Mouse (Mus musculus) heart, embryonic 16.5 days (tissue): Measurements from ENCODE around the gene Ctns. TPM values are rescaled to one million over a fixed set of nuclear protein-coding genes. Genes with fewer than 3 reads are reported as not detected.

Experiments
- ATAC-seq: fragments of 200-750 bp; cut with Nextera tagmentation; replicated peaks from 2 replicates; pipeline ENCODE4 v1.8.0; 2017; ENCODE audit warnings: moderate number of reproducible peaks; ENCODE audit not compliant: insufficient read depth, low FRiP score; ENCODE audit errors: extremely low read depth
- H3K27ac ChIP-seq: fragments of 300-500 bp; sonication (generic); 2 replicates; pipeline ENCODE4 v1.5.1; 2014; ENCODE audit warnings: mild to moderate bottlenecking, low read length, control low read depth, moderate library complexity
- H3K27me3 ChIP-seq: fragments of 300-500 bp; sonication (generic); 2 replicates; pipeline ENCODE4 v1.6.1; 2014; ENCODE audit warnings: low read length, mixed read lengths; ENCODE audit not compliant: control insufficient read depth, insufficient read depth
- H3K36me3 ChIP-seq: fragments of 300-500 bp; sonication (generic); 2 replicates; pipeline ENCODE4 v1.6.1; 2014; ENCODE audit not compliant: control insufficient read depth, insufficient read depth
- H3K4me1 ChIP-seq: fragments of 300-500 bp; sonication (generic); 2 replicates; pipeline ENCODE4 v1.6.1; 2014; ENCODE audit warnings: low read length, mixed read lengths; ENCODE audit not compliant: control insufficient read depth, insufficient read depth
- H3K4me2 ChIP-seq: fragments of 300-500 bp; sonication (generic); 2 replicates; pipeline ENCODE4 v1.6.1; 2014; ENCODE audit warnings: low read depth, mild to moderate bottlenecking, control low read depth, low read length
- H3K4me3 ChIP-seq: fragments of 300-500 bp; sonication (generic); 2 replicates; pipeline ENCODE4 v1.5.1; 2014; ENCODE audit warnings: mild to moderate bottlenecking, control low read depth, low read length
- H3K9ac ChIP-seq: fragments of 300-500 bp; sonication (generic); 2 replicates; pipeline ENCODE4 v1.6.1; 2014; ENCODE audit warnings: low read length, control low read depth
- H3K9me3 ChIP-seq: fragments of 300-500 bp; sonication (generic); replicated peaks from 2 replicates; pipeline ENCODE4 v1.6.1; 2016; ENCODE audit warnings: low read length; ENCODE audit not compliant: control insufficient read depth
- WGBS: fragments of 180-500 bp; shearing (Covaris S2); extraction: QIAGEN DNeasy Blood & Tissue Kit; methylation state at CpG from one replicate; pipeline ENCODE4 v1.1.7; 2014; 5-methylcytosine and 5-hydroxymethylcytosine counted together
- polyA plus RNA-seq: library from polyadenylated mRNA; unstranded; fragments of >200 nt; fragmentation: Nextera tagmentation; extraction: Ambion mirVana; gene quantifications from 2 replicates; pipeline ENCODE4 v1.2.1, GENCODE M21; 2015

Gene Ctns
- polyA plus RNA-seq, 1 experiment from 2014 or later: 15.3 TPM

GRCm38 (mm10) chr11:73225856-73226255 lies 27.0 kb upstream of the Ctns start:
- no peak for ATAC-seq
- H3K9me3 ChIP-seq: no peaks in the 10 kb centered on the region
- H3K4me1 ChIP-seq: no peaks in the 10 kb centered on the region
- no peak overlapping the region for H3K27ac ChIP-seq
- no peak overlapping the region for H3K4me3 ChIP-seq
- no peaks in the 10 kb centered on the region for H3K36me3 ChIP-seq
- no peak overlapping the region for H3K4me2 ChIP-seq
- 85% methylated on average over 6 of the region's 6 CpGs for WGBS
- no peaks in the 10 kb centered on the region for H3K27me3 ChIP-seq
- H3K9ac ChIP-seq: no peak overlapping the region

DNA sequence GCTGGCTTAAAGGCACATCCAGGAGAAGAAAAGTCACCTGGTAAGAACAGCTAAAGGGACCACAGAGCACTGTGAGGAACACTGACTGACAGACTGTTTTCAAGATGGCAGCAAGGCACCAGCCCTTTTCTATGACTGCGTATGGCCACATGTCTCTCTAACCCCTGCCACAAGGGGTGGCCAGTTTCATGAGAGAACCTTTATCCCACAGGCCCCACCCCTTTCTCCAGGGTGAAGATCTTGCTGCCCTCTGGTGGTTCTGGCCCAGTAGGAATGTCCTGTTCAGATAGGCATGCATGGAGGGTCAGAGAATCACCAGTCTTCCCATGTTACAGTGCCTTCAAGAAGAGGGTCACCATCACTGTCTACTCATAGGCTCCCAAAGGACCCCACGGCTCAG lies 25.1 kb upstream of the Ctns start:
- no peaks in the 10 kb centered on the region for H3K4me1 ChIP-seq
- 65% methylated on average over 2 of the region's 2 CpGs for WGBS
- H3K27me3 ChIP-seq: no peaks in the 10 kb centered on the region
- H3K36me3 ChIP-seq: no peaks in the 10 kb centered on the region
- no peak overlapping the region for H3K4me2 ChIP-seq
- no peak overlapping the region for H3K27ac ChIP-seq
- no peaks in the 10 kb centered on the region for H3K9me3 ChIP-seq
- no peak overlapping the region for H3K9ac ChIP-seq
- no peak for ATAC-seq
- no peak overlapping the region for H3K4me3 ChIP-seq

DNA sequence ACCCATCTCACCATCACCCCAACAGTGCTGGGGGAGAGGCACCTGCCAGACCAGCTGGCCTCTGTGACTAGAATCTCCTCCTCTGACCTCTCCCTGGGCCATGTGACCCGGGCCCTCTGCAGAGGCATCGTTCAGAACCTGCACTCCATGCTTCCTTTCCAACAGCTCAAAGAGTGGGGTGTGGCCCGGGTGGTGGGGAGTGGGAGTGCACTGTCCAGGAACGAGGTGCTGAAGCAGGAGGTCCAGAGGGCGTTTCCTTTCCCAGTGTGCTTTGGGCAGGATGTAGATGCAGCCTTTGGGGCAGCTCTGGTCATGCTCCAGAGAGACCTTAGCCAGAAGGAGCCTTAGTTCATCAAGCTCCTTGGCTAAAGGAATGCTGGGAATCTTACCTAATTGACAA lies 24.0 kb upstream of the Ctns start:
- WGBS: 34% methylated on average over 5 of the region's 5 CpGs
- Histone ChIP-seq H3K27me3 (no peaks in the 10 kb centered on the region), H3K27ac (no peak overlapping the region), H3K4me2 (no peak overlapping the region), H3K9me3 (no peaks in the 10 kb centered on the region), H3K4me3 (no peak overlapping the region), H3K4me1 (no peaks in the 10 kb centered on the region), H3K36me3 (no peaks in the 10 kb centered on the region), H3K9ac (no peak overlapping the region)
- no peak for ATAC-seq

DNA sequence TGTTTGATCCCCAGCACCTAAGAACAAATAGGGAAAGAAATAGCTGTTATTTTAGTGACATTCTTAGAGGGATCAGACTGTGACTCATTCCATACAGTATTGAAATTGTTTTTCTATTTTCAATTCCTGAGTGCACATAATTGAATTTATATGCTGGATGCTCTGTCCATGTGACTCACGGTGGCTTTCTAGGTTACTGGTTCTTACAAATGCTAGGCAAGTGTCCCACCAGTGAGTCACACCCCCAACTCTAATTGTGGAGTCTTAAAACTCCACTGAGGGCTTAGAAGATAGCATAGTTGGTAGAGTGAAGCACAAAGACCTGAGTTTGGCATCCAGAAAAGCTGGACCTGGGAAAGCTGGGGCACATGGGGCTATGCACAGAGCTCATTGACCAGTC lies 21.8 kb upstream of the Ctns start:
- no peak overlapping the region for H3K9ac ChIP-seq
- no peak for ATAC-seq
- 88% methylated on average over 1 of the region's 1 CpGs for WGBS
- no peak overlapping the region for H3K27ac ChIP-seq
- H3K4me3 ChIP-seq: no peak overlapping the region
- no peaks in the 10 kb centered on the region for H3K36me3 ChIP-seq
- no peaks in the 10 kb centered on the region for H3K4me1 ChIP-seq
- H3K9me3 ChIP-seq: no peaks in the 10 kb centered on the region
- no peaks in the 10 kb centered on the region for H3K27me3 ChIP-seq
- H3K4me2 ChIP-seq: no peak overlapping the region

- WGBS: 58% methylated on average over 2 of the region's 2 CpGs
- H3K9ac ChIP-seq: no peak overlapping the region
- no peaks in the 10 kb centered on the region for H3K27me3 ChIP-seq
- no peak overlapping the region for H3K4me3 ChIP-seq
- H3K27ac ChIP-seq: no peak overlapping the region
- H3K36me3 ChIP-seq: no peaks in the 10 kb centered on the region
- no peaks in the 10 kb centered on the region for H3K9me3 ChIP-seq
- no peak overlapping the region for H3K4me2 ChIP-seq
- ATAC-seq: no peak
- H3K4me1 ChIP-seq: no peaks in the 10 kb centered on the region
Observed at GRCm38 (mm10) chr11:73219671-73220070, 20.8 kb upstream of the Ctns start.

DNA sequence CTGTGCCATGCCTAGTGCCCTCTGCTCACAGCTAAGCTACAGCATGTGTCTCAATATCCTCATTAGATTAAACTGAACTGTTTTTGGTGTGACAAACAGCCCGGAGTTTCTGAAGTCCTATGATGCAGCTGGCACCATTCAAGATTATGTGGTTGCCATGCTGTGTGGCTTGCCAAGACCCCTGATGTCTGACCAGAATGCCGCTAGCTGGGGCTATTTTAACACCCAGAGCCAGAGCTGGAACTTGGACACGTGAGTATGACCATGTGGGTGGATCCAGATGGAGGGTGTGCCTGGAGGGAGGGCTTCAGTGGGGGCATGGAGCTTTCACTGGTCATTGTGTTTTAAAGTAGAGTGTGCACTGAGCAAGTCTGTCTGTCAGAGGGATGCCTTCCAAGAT lies 15.1 kb upstream of the Ctns start:
- WGBS: 63% methylated on average over 3 of the region's 3 CpGs
- Histone ChIP-seq H3K27me3 (no peaks in the 10 kb centered on the region), H3K27ac (no peak overlapping the region), H3K4me2 (no peak overlapping the region), H3K36me3 (no peaks in the 10 kb centered on the region), H3K9ac (no peak overlapping the region), H3K4me1 (no peaks in the 10 kb centered on the region), H3K4me3 (no peak overlapping the region), H3K9me3 (no peaks in the 10 kb centered on the region)
- ATAC-seq: no peak

DNA sequence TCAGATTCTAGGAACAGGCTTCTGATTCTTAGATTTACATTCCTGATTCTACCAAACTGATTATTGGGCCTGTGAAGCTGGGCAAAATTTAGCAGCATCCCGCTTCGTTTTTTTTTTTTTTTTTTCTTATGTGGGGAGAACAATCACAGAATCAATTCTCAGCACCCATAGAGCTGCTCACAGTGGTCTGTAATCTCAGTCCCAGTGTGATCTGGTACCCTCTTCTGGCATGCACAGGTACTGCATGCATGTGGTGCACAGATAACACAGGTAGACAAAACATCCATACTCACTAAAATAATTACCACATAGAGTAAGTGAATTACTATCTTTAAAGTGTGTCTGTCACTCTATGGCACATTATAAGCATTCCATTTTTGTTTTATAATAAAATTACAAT lies 8.8 kb upstream of the Ctns start:
- Histone ChIP-seq H3K27ac (no peak overlapping the region), H3K4me2 (no peak overlapping the region), H3K4me3 (no peak overlapping the region), H3K27me3 (no peaks in the 10 kb centered on the region), H3K36me3 (no peaks in the 10 kb centered on the region), H3K9me3 (0 out of 2 replicates have a peak, but pooled peaks cover 2% of the 10 kb centered on the region), H3K4me1 (no peaks in the 10 kb centered on the region), H3K9ac (no peak overlapping the region)
- ATAC-seq: no peak
- WGBS: 76% methylated on average over 2 of the region's 2 CpGs

GRCm38 (mm10) chr11:73205194-73205593 lies 6.4 kb upstream of the Ctns start:
- Histone ChIP-seq H3K36me3 (no peaks in the 10 kb centered on the region), H3K4me1 (no peaks in the 10 kb centered on the region), H3K9me3 (0 out of 2 replicates have a peak, but pooled peaks cover 2% of the 10 kb centered on the region), H3K27me3 (no peaks in the 10 kb centered on the region), H3K9ac (no peak overlapping the region), H3K4me3 (no peak overlapping the region), H3K27ac (no peak overlapping the region), H3K4me2 (no peak overlapping the region)
- WGBS: 69% methylated on average over 7 of the region's 7 CpGs
- ATAC-seq: no peak

DNA sequence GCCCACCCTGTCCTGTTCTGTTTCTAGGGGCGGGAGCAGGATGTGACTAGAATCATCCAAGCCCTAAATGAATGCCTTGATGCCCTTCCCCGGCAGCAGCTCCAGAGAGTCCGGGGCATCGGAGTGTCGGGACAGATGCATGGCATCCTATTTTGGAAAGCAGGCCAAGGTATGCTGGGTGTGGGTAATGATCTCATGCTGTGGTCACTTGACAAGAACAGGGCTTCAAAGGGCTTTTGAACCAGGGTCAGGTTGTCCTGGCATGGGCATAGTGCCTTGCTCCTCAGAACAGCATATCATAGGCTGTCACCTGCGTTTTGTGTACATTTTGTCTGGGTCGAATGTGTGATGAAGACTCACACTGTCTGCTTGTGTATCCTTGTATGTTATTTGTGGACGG lies 5.1 kb upstream of the Ctns start:
- ATAC-seq: no peak
- no peak overlapping the region for H3K9ac ChIP-seq
- WGBS: 75% methylated on average over 8 of the region's 8 CpGs
- no peak overlapping the region for H3K4me3 ChIP-seq
- no peak overlapping the region for H3K27ac ChIP-seq
- no peaks in the 10 kb centered on the region for H3K36me3 ChIP-seq
- H3K27me3 ChIP-seq: no peaks in the 10 kb centered on the region
- H3K9me3 ChIP-seq: 0 out of 2 replicates have a peak, but pooled peaks cover 2% of the 10 kb centered on the region
- H3K4me2 ChIP-seq: no peak overlapping the region
- peaks cover 6% of the 10 kb centered on the region for H3K4me1 ChIP-seq

GRCm38 (mm10) chr11:73201597-73201996 lies 2.8 kb upstream of the Ctns start:
- Histone ChIP-seq H3K27me3 (no peaks in the 10 kb centered on the region), H3K9me3 (no peaks in the 10 kb centered on the region), H3K4me1 (peaks cover 9% of the 10 kb centered on the region), H3K27ac (no peak overlapping the region), H3K36me3 (no peaks in the 10 kb centered on the region), H3K4me2 (no peak overlapping the region), H3K9ac (no peak overlapping the region), H3K4me3 (no peak overlapping the region)
- WGBS: 38% methylated on average over 4 of the region's 4 CpGs
- no peak for ATAC-seq
